Mouse (Mus musculus) heart, embryonic 10.5 days (tissue): ENCODE data around the gene Hist1h3d. TPM values are rescaled to one million over a fixed set of nuclear protein-coding genes. Genes with fewer than 3 reads are reported as not detected.
"Not testable (repeated sequence)": the region's sequence is repeated elsewhere in the genome, so short reads cannot be mapped to it uniquely, and the experiment has no call there.

Experiments
- DNase-seq: peaks from one replicate; pipeline ENCODE4 v3.0.0-alpha.2; 2017; ENCODE audit warnings: low spot score
- H3K27ac ChIP-seq: fragments of 300-500 bp; sonication (generic); 2 replicates; pipeline ENCODE4 v1.5.1; 2016; ENCODE audit warnings: mild to moderate bottlenecking
- H3K27me3 ChIP-seq: fragments of 300-500 bp; sonication (generic); 2 replicates; pipeline ENCODE4 v1.6.1; 2016; ENCODE audit warnings: mild to moderate bottlenecking; ENCODE audit not compliant: poor library complexity, insufficient read depth, severe bottlenecking
- H3K36me3 ChIP-seq: fragments of 300-500 bp; sonication (generic); 2 replicates; pipeline ENCODE4 v1.6.1; 2016; ENCODE audit warnings: mild to moderate bottlenecking, moderate library complexity
- H3K4me1 ChIP-seq: fragments of 300-500 bp; sonication (generic); 2 replicates; pipeline ENCODE4 v1.6.1; 2016; ENCODE audit warnings: mild to moderate bottlenecking
- H3K4me3 ChIP-seq: fragments of 300-500 bp; sonication (generic); 2 replicates; pipeline ENCODE4 v1.5.1; 2016; ENCODE audit warnings: mild to moderate bottlenecking, moderate library complexity
- H3K9me3 ChIP-seq: fragments of 300-500 bp; sonication (generic); 2 replicates; pipeline ENCODE4 v1.6.1; 2016; ENCODE audit warnings: mild to moderate bottlenecking, moderate library complexity
- WGBS: fragments of 180-500 bp; shearing (Covaris S2); methylation state at CpG from one replicate; pipeline ENCODE4 v1.1.7; 2016; 5-methylcytosine and 5-hydroxymethylcytosine counted together
- polyA plus RNA-seq: library from polyadenylated mRNA; unstranded; fragments of >200 nt; fragmentation: Nextera tagmentation; extraction: Ambion mirVana; gene quantifications from 2 replicates; pipeline ENCODE4 v1.2.1, GENCODE M21; 2016

Hist1h3d gene
- polyA plus RNA-seq: 1.4 and 5.3 TPM in 2 replicates

DNA sequence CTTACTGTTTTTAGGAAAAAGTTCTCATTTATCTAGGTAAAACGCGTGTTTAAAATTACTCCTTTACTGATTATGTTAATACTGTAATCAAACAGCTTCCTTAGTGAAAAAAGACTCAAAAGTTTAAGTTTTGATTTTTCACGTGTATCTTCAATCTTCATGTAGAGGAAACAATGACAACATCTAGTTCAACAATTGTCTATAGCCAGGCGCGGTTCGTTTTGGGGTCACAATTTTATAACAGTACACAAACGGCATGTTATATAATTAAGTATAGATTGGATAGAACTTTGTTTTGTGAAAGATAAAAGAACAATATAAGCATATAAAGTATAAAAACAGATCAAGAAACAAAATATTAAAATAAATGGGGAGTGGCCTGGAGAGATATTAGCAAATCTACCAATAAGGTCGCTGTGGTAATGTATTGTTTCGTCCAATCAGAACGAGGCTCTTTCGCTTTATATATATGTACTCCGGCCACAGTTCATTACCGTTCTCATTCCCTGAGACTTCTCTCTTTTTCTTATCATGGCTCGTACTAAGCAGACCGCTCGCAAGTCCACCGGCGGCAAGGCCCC, at the start of gene Hist1h3d:
Hist1h3d (plus strand) TSS at position 493 of the 581 bp plus-strand sequence.
- H3K27me3 ChIP-seq: no peaks in the 10 kb centered on the region
- no peaks in the 10 kb centered on the region for H3K36me3 ChIP-seq
- peak within 1 kb of the TSS; percentile 59 for H3K4me3 ChIP-seq
- WGBS: under 1% methylated on average over 18 of the region's 18 CpGs
- H3K27ac ChIP-seq: peak within 1 kb of the TSS; percentile 90
- H3K4me1 ChIP-seq: peaks cover 5% of the 10 kb centered on the region; the same call in 1 of the 2 replicates
- DNase-seq: no peak
- H3K9me3 ChIP-seq: no peaks in the 10 kb centered on the region

DNA sequence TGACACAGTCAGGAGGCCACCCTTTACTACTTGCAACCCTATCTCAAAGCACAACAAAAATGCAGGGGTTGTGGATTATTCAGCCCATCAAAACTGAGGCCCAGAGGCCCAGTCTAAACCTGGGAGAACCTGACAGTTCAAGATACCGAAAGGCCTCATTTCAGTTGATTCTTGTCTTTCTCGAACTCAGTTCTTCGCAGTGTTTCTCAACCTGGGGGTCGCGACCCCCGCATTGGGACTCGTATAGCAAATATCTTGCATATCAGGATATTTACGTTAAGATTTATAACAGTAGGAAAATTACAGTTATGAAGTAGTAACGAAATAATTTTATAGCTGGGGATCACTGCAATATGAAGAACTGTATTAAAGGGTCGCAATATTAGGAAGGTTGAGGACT, 49.7 kb upstream of the Hist1h3d start:
- WGBS: under 1% methylated on average over 10 of the region's 10 CpGs
- no peak for DNase-seq
- Histone ChIP-seq H3K4me3 (peak overlapping the region; percentile 59), H3K4me1 (peaks cover 3% of the 10 kb centered on the region; the same call in 1 of the 2 replicates), H3K27me3 (no peaks in the 10 kb centered on the region), H3K27ac (no peak overlapping the region), H3K36me3 (no peaks in the 10 kb centered on the region), H3K9me3 (no peaks in the 10 kb centered on the region)

DNA sequence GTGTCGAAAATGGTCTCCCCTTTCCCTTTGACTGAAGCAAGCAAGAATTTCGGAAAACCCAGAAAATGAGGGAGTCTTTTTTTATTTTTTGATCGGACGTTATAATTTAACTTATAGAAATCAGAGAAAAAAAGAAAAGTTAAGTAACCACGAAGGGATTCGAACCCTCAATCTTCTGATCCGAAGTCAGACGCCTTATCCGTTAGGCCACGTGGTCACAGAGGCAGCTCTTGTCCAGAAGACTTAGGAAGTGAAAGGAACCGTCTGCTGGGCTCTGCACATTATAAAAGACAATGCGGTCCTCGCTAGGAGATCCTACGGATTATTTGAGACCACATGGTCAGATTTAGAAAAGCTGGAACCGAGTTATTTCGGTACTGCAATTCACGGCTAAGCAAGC, 49.3 kb upstream of the Hist1h3d start:
- peak; percentile 91 for DNase-seq
- Histone ChIP-seq H3K9me3 (no peaks in the 10 kb centered on the region), H3K27me3 (no peaks in the 10 kb centered on the region), H3K36me3 (no peaks in the 10 kb centered on the region), H3K4me3 (peak overlapping the region; percentile 59), H3K4me1 (peaks cover 3% of the 10 kb centered on the region; the same call in 1 of the 2 replicates), H3K27ac (peak overlapping the region; percentile 72; the same call in 1 of the 2 replicates)
- WGBS: under 1% methylated on average over 17 of the region's 17 CpGs

DNA sequence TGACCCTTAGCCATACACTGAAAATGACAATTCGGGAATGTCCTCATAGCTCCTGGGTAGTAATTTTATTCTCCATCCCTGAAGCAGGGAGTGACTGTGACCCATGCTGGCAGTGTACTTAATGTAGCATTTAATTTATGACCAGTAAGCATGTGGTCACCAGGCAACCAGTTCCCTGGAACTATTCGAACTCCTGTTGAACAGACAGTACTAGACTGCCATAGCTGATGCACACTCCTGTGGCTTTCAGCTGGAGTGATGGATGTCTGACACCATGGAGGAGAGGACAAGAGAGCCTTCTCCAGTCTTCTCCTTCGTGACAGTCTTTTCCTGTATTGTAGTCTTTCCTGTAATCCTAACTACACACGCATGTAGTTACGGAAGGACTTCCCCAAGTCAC, 46.6 kb upstream of the Hist1h3d start:
- Histone ChIP-seq H3K4me3 (peak overlapping the region; percentile 18; the same call in 1 of the 2 replicates), H3K9me3 (no peaks in the 10 kb centered on the region), H3K4me1 (peaks cover 15% of the 10 kb centered on the region), H3K36me3 (no peaks in the 10 kb centered on the region), H3K27ac (peak overlapping the region; percentile 59; the same call in 1 of the 2 replicates), H3K27me3 (no peaks in the 10 kb centered on the region)
- 88% methylated on average over 5 of the region's 5 CpGs for WGBS
- DNase-seq: no peak

DNA sequence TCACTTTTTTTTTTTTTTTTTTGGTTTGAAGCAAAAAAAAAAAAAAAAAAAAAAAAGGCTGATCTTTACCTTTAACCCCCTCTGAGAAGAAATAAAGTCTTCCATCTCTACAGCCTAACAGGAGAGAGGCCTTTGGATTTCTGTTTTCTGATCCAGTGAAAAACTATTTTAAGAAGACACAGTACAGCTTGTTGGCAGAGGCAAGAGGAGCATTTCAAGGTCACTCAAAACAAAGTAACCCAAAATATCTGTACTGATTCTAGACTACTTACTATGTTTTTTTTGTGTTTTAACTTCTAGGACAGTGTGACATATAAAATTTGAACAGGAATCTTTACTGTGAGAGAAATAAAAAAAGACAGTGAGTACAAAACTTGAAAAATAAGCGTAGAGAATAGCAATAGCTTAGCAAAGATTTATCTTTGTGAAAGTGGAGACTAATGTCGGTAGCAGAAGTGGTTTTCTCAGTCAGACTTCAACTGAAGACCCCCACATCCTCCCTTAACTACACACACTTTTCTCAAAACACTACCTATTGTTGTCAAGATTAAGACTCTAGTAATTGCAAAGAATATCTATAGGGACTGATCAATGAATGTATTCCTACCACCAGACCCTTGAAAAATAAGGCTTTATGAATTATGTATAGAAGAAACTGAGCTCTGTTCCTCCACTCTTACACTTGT, 45.9 kb upstream of the Hist1h3d start:
- Histone ChIP-seq H3K4me3 (peak overlapping the region; percentile 67), H3K27me3 (no peaks in the 10 kb centered on the region), H3K9me3 (no peaks in the 10 kb centered on the region), H3K27ac (peak overlapping the region; percentile 95), H3K4me1 (peaks cover 18% of the 10 kb centered on the region), H3K36me3 (no peaks in the 10 kb centered on the region)
- DNase-seq: no peak
- WGBS: 32% methylated on average over 2 of the region's 2 CpGs

DNA sequence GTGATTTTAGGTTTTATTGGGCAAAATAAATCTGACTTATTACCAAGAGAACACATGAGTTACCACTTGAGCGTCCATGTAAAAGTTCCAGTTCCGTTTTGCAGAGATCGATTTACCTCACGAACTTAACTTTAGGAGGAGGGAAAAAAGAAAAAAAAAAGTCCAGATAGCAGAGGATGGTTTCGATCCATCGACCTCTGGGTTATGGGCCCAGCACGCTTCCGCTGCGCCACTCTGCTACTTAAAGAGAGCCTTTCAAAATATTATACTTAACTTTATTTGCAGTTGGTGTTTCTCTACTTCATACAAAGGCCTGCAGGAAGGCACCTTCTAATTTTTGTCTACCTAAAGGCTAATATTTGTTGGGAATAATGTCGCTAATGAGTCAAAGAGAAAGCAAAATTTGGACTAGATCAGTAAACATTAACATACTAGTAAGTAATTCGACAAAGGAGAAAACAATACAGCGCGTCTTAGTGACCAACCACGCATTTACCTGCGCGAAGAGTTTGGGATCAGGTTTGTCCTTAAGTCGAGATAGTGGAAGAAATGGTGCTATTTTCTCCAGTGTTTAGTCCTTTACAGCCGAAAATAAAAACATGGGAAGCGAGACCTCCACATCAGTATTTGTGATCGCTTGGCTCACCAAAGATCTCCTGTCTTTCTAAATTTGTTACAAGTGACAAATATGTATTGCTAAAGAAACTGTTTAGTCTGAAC, 45.2 kb upstream of the Hist1h3d start:
- Histone ChIP-seq H3K9me3 (no peaks in the 10 kb centered on the region), H3K27ac (peak overlapping the region; percentile 95), H3K36me3 (no peaks in the 10 kb centered on the region), H3K4me1 (peaks cover 20% of the 10 kb centered on the region), H3K27me3 (no peaks in the 10 kb centered on the region), H3K4me3 (peak overlapping the region; percentile 67)
- WGBS: under 1% methylated on average over 20 of the region's 20 CpGs
- DNase-seq: no peak

DNA sequence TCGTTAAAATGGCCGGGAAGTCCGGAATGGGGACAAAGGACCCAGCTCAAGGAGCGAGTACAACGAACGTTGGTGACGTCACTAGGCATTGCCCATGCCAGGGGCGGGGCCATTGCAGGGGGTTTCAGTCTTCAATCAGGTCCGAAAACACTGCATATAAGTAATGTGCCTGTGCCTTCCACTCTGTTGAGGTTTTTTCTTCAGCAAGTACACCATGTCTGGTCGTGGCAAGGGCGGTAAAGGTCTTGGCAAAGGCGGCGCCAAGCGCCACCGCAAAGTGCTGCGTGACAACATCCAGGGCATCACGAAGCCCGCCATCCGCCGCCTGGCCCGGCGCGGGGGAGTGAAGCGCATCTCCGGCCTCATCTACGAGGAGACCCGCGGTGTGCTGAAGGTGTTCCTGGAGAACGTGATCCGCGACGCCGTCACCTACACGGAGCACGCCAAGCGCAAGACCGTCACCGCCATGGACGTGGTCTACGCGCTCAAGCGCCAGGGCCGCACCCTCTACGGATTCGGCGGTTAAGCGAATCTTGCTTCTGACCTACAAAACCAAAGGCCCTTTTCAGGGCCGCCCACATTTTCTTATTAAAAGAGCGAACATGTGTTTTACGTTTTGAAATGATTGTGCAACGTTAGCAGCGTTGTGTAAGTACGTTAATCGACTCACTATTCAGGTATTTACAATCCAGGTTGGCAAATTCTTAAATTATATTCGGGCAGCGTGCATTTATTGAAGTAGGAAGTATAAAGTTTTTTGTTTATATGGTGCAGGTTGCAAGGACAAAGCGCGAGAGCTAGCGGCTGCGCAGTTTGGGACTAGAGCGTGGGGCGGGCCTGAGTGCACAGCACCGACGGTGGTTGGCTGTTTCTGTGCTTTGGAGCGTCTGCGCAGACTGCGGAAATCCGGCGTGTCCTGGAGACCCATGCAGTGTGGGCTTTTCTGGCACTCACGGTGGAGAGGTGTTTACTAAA, 44.4 kb upstream of the Hist1h3d start, which contains the start of gene Hist1h4h:
Hist1h4h (plus strand) TSS at position 150 of the 975 bp plus-strand sequence.
- H3K9me3 ChIP-seq: no peaks in the 10 kb centered on the region
- H3K27me3 ChIP-seq: no peaks in the 10 kb centered on the region
- H3K4me3 ChIP-seq: peak within 1 kb of the TSS; percentile 67
- no peaks in the 10 kb centered on the region for H3K36me3 ChIP-seq
- H3K4me1 ChIP-seq: peaks cover 21% of the 10 kb centered on the region
- under 1% methylated on average over 63 of the region's 70 CpGs for WGBS
- peak; percentile 98 for DNase-seq
- peak within 1 kb of the TSS; percentile 95 for H3K27ac ChIP-seq

DNA sequence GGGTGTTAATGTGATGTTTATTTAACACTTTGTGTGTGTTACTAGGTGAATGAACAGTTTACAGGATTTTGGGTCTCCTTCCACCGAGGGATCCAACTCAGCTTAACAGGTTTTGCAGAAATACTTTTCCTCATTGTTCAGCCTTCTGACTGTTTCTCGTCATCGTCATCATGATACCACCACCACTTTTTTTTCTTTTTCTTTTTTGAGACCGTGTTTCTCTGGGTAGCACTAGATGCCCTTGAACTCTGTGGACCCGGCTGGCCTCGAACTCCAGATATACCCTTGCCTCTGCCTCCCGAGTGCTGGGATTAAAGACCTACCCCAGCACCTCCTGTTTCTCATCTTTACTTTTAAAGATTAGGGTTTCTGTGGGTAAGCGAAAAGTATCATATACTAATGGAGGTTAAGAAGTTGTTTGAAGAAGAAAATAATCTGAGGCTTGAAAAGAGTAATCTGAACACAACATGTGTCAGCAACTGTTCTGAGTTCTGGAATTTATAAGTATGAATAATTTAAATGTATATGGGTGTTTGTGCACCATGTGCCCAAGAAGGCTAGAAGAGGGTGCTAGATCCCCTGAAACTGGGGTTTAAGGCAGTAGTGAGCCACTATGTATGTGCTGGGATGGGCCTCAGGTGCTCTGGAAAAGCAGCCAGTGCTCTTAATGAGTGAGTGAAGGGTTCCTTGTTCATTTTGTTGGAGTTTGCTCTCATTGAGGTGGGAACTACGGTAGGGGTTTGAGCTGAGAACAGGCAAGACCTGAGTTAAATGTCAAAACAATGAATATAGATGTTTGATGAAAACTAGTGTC, 43.1 kb upstream of the Hist1h3d start:
- H3K27ac ChIP-seq: peak overlapping the region; percentile 95
- H3K9me3 ChIP-seq: no peaks in the 10 kb centered on the region
- H3K4me1 ChIP-seq: peaks cover 32% of the 10 kb centered on the region
- no peaks in the 10 kb centered on the region for H3K27me3 ChIP-seq
- no peak for DNase-seq
- no peaks in the 10 kb centered on the region for H3K36me3 ChIP-seq
- peak overlapping the region; percentile 67 for H3K4me3 ChIP-seq
- WGBS: 27% methylated on average over 9 of the region's 9 CpGs

DNA sequence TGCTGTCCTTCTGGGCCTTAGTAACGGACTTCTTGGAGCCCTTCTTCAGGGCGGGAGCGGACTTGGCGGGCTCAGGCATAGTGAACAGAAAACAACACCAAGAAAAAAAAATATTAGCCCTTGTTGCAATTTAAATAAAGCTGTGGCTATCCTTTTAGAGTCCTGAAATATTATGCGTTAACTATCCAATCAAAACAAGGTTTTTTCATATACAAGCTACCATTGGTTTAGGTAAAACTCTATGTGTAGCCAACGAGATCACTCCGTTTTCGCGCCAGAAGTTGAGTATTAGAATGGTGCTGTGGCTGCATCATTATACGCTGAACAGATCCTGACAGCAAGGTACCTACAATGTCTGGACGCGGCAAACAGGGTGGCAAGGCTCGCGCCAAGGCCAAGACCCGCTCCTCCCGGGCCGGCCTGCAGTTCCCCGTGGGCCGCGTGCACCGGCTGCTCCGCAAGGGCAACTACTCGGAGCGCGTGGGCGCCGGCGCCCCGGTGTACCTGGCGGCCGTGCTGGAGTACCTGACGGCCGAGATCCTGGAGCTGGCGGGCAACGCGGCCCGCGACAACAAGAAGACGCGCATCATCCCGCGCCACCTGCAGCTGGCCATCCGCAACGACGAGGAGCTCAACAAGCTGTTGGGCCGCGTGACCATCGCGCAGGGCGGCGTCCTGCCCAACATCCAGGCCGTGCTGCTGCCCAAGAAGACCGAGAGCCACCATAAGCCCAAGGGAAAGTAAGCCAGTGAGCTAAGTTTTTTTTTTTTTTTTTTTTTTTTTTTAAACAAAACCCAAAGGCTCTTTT, 41.8 kb upstream of the Hist1h3d start, which contains the start of gene Hist1h2af:
Hist1h2af (plus strand) TSS at position 347 of the 808 bp plus-strand sequence.
- H3K4me1 ChIP-seq: peaks cover 32% of the 10 kb centered on the region
- H3K4me3 ChIP-seq: peak within 1 kb of the TSS; percentile 67
- H3K27me3 ChIP-seq, H3K36me3 ChIP-seq, H3K9me3 ChIP-seq: not testable (repeated sequence)
- WGBS: 1% methylated on average over 26 of the region's 53 CpGs
- peak; percentile 94 for DNase-seq
- peak within 1 kb of the TSS; percentile 95 for H3K27ac ChIP-seq

DNA sequence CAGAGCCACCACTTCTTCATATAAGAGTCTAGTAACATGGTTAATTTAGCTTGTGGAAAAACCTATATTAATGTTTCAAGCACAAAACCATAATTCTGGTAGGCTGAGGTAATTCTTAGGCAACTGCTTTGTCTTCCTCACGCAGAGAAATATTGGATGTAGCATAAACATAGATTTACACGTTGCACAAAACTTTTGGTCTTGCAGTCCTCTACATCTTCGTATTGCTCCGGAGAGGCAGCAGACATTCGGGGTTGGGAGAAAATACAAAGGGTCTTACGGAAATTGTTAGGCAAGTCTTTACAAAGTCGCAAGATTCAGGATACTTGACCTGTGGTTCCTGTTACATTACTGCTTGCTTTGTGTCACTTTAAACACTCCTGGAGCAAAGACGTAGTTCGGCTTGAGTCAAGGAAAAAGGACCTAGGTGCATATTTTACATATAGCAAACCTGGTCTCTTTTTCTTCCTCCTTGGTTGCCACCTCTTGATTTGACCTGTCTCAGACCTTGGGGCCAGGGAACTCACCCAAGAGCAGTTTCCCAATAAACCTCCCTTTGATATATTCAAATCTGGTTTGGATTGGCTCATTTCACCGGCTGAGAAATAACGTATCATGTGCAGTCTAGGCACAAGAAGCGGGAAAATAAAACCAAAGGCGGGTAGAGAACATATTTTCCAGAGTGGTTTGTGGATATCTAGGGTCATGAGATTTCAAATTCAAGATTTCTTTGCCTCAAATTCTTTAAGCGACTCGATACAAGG, 41.0 kb upstream of the Hist1h3d start:
- Histone ChIP-seq H3K4me1 (peaks cover 29% of the 10 kb centered on the region), H3K9me3 (no peaks in the 10 kb centered on the region), H3K27me3 (no peaks in the 10 kb centered on the region), H3K27ac (peak overlapping the region; percentile 95), H3K4me3 (peak overlapping the region; percentile 67), H3K36me3 (no peaks in the 10 kb centered on the region)
- no peak for DNase-seq
- 3% methylated on average over 15 of the region's 15 CpGs for WGBS
